Mouse (Mus musculus) ES-Bruce4 (cell line): ENCODE results near the gene Ebi3. TPM values are rescaled to one million over a fixed set of nuclear protein-coding genes. Genes with fewer than 3 reads are reported as not detected.

ENCODE experiments used
- H3K27ac ChIP-seq: 2 replicates; pipeline ENCODE4 v1.5.1; 2012; ENCODE audit warnings: low read length, inconsistent platforms; ENCODE audit not compliant: insufficient read depth
- H3K27me3 ChIP-seq: 2 replicates; pipeline ENCODE4 v1.6.1; 2012; ENCODE audit warnings: mild to moderate bottlenecking, low read length, inconsistent platforms; ENCODE audit not compliant: control insufficient read depth, poor library complexity, insufficient read depth, severe bottlenecking
- H3K36me3 ChIP-seq: 2 replicates; pipeline ENCODE4 v1.6.1; 2012; ENCODE audit warnings: inconsistent platforms, mild to moderate bottlenecking, low read length, moderate library complexity; ENCODE audit not compliant: control insufficient read depth, poor library complexity, insufficient read depth, severe bottlenecking
- H3K4me1 ChIP-seq: one replicate; pipeline ENCODE4 v1.8.1; 2011; ENCODE audit warnings: low read length; ENCODE audit not compliant: control insufficient read depth, insufficient read depth
- H3K4me3 ChIP-seq: 2 replicates; pipeline ENCODE4 v1.5.1; 2011; ENCODE audit warnings: low read depth, mild to moderate bottlenecking, low read length
- H3K9ac ChIP-seq: 2 replicates; pipeline ENCODE4 v1.6.1; 2012; ENCODE audit warnings: low read depth, mild to moderate bottlenecking, inconsistent platforms; ENCODE audit not compliant: poor library complexity, severe bottlenecking
- H3K9me3 ChIP-seq: replicated peaks from 2 replicates; pipeline ENCODE4 v1.6.1; 2012; ENCODE audit warnings: mild to moderate bottlenecking, low read length, inconsistent platforms; ENCODE audit not compliant: control insufficient read depth, poor library complexity, insufficient read depth, severe bottlenecking
- CTCF ChIP-seq: IDR thresholded peaks from one replicate; pipeline ENCODE4 v1.8.1; 2011; ENCODE audit warnings: low read depth, low read length
- EP300 ChIP-seq: IDR thresholded peaks from 2 replicates; pipeline ENCODE4 v1.6.1; 2011; ENCODE audit warnings: low read depth, low read length; ENCODE audit not compliant: insufficient read depth
- POLR2A ChIP-seq: IDR thresholded peaks from one replicate; pipeline ENCODE4 v1.8.1; 2011; ENCODE audit warnings: low read length; ENCODE audit not compliant: insufficient read depth
- polyA plus RNA-seq: library from polyadenylated mRNA; stranded (reverse); fragments of >200 nt; gene quantifications from 2 replicates; pipeline ENCODE4 v1.2.4, GENCODE M21; 2011; ENCODE audit warnings: low read depth; ENCODE audit not compliant: missing spikeins, insufficient read depth, insufficient read length

The Ebi3 gene
- polyA plus RNA-seq, 1 experiment, result not detected

DNA sequence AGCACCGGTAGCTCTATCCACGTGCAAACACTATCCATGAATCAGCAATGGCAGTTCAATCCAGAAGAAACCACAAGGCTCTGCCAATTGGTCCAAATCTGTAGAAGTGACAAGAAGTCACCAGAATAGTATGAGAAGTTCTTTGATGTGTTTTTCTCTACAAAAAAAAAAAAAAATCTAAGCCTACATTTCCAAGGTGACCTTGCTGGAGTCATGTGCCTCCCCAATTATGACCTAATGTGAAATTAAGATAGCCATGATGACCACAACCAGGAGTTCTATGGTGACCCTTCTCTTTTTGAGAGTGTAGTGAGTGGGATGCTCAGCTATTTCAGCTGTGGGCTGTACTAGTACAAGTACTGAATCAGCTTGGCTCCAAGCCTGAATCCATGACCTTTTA, 3.0 kb upstream of the Ebi3 start, which contains the start of gene Zfp119b:
TSS of gene Zfp119b (minus strand) at position 101 of the 400 bp plus-strand sequence.
- Histone ChIP-seq H3K9me3 (no peaks in the 10 kb centered on the region), H3K36me3 (no peaks in the 10 kb centered on the region), H3K4me3 (no peak within 1 kb of the TSS), H3K27me3 (no peaks in the 10 kb centered on the region), H3K27ac (no peak within 1 kb of the TSS), H3K4me1 (peaks cover 10% of the 10 kb centered on the region), H3K9ac (no peak within 1 kb of the TSS)
- TF ChIP-seq POLR2A (no peak), EP300 (no peak), CTCF (no peak)

DNA sequence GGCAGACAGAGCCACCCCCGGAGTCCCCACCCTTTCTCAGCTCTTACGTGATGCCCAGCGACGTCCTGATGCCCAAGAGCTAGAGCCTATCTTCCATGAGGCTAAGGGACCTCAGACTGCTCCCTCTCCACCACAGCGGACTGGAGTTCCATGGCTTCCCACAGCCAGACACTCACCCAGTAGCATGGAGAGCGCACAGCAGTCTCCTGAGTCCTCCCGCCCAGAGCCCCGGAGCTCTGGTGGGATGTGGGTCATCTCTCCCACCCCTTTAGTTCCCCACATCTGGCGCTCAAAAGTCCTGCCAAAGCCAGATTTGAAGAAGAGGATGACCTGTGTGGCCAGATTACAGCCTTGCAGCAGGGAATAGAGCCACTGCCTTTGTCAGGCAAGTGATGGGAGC, 1.8 kb upstream of the Ebi3 start:
- Histone ChIP-seq H3K27ac (no peak overlapping the region), H3K9me3 (no peaks in the 10 kb centered on the region), H3K4me1 (peaks cover 14% of the 10 kb centered on the region), H3K27me3 (no peaks in the 10 kb centered on the region), H3K9ac (no peak overlapping the region), H3K4me3 (peak overlapping the region; percentile 29; the same call in 1 of the 2 replicates), H3K36me3 (no peaks in the 10 kb centered on the region)
- no peak for TF ChIP-seq POLR2A

DNA sequence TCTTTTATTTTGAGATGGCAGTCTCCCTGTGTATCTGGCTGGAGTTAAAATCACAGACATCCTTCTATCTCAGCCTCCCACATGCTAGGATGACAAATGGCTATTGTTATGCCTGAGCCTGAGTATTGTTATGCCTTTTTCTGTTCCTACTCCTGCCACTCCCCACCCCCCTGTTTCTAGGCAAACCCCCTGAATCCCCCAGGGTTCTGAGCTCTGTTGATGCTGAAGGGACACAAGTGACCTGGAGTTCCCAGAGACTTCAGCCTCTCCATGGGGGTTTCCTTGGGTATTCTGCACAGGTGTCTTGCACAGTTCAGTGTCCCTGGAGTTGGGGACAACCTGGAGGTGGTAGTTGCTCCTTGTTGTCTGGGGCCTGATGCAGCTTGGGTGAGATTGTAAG, 399 bp upstream of the Ebi3 start:
- no peak overlapping the region for H3K4me3 ChIP-seq
- H3K9ac ChIP-seq, result no peak overlapping the region
- TF ChIP-seq CTCF (no peak), POLR2A (no peak), EP300 (no peak)
- H3K27ac ChIP-seq, result 0 out of 2 replicates have a peak overlapping the region, but pooled peaks have one; percentile 19
- H3K4me1 ChIP-seq, result peaks cover 14% of the 10 kb centered on the region
- no peaks in the 10 kb centered on the region for H3K27me3 ChIP-seq
- H3K9me3 ChIP-seq, result no peaks in the 10 kb centered on the region
- H3K36me3 ChIP-seq, result no peaks in the 10 kb centered on the region

DNA sequence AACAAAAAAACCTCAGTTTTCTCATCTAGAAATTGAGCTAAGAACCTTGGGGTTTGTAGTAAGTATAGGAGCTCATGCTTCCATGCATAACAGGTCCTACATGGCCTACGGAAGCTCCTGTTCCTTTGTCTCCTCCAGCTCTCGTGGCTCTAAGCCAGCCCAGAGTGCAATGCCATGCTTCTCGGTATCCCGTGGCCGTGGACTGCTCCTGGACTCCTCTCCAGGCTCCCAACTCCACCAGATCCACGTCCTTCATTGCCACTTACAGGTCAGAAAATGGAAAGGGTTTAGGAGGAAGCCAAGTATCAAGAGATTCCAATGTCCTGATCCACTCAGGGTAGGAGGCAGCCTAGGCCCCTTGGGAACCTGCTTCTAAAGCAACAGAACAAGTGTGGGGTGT, 1.3 kb downstream of the Ebi3 start:
- no peaks in the 10 kb centered on the region for H3K27me3 ChIP-seq
- peaks cover 14% of the 10 kb centered on the region for H3K4me1 ChIP-seq
- H3K4me3 ChIP-seq, result no peak overlapping the region
- H3K36me3 ChIP-seq, result no peaks in the 10 kb centered on the region
- no peak overlapping the region for H3K9ac ChIP-seq
- no peaks in the 10 kb centered on the region for H3K9me3 ChIP-seq
- no peak for TF ChIP-seq CTCF
- no peak for TF ChIP-seq POLR2A
- no peak for TF ChIP-seq EP300
- H3K27ac ChIP-seq, result no peak overlapping the region

DNA sequence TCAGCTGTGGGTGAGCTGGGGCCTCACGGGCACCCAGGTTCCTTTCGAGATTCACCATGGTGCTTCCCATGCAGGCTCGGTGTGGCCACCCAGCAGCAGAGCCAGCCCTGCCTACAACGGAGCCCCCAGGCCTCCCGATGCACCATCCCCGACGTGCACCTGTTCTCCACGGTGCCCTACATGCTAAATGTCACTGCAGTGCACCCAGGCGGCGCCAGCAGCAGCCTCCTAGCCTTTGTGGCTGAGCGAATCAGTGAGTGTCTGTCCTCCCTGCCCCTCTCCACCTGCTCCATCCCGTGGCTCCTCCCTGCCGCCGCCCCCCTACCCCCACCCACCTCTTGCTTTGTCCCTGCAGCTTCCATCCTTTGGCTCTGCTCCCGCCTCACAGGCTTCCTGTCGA, 1.8 kb downstream of the Ebi3 start:
- Histone ChIP-seq H3K4me3 (peak overlapping the region; percentile 8), H3K36me3 (no peaks in the 10 kb centered on the region), H3K27ac (no peak overlapping the region), H3K4me1 (peaks cover 14% of the 10 kb centered on the region), H3K9me3 (no peaks in the 10 kb centered on the region), H3K9ac (no peak overlapping the region), H3K27me3 (no peaks in the 10 kb centered on the region)
- TF ChIP-seq POLR2A (no peak), EP300 (no peak), CTCF (no peak)

DNA sequence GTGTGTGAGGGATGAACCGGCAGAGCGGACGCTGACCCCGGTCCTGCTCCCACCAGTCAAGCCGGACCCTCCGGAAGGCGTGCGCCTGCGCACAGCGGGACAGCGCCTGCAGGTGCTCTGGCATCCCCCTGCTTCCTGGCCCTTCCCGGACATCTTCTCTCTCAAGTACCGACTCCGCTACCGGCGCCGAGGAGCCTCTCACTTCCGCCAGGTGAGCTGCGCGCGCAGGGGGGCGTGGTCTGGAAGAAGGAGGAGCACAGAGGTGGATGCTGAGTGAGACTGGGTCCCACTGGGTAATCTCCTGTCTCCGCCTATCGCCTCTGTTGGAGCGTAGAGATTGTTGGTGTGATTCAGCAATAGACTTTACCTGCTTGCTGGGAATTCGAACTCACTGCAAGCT, 3.7 kb downstream of the Ebi3 start:
- Histone ChIP-seq H3K9ac (peak overlapping the region; percentile 32), H3K27ac (peak overlapping the region; percentile 23; the same call in 1 of the 2 replicates), H3K4me1 (peaks cover 14% of the 10 kb centered on the region), H3K4me3 (peak overlapping the region; percentile 71), H3K27me3 (no peaks in the 10 kb centered on the region), H3K9me3 (no peaks in the 10 kb centered on the region), H3K36me3 (no peaks in the 10 kb centered on the region)
- TF ChIP-seq POLR2A, result no peak
- no peak for TF ChIP-seq CTCF
- TF ChIP-seq EP300, result no peak
